Mouse (Mus musculus) left cerebral cortex, adult 2 months (tissue): Measurements from ENCODE around the gene Tnfsf10. TPM values are rescaled to one million over a fixed set of nuclear protein-coding genes. Genes with fewer than 3 reads are reported as not detected.

ENCODE experiments used
- DNase-seq, 2 experiments: peaks; one replicate each; pipeline ENCODE4 v3.0.0; 2021 to 2022; ENCODE audit warnings: low spot score in 2 of 2, mixed read lengths in 1 of 2; ENCODE audit errors: extremely low spot score in 1 of 2
- H3K27ac ChIP-seq: fragments of 200-600 bp; 2 replicates; pipeline ENCODE4 v1.8.1; 2022
- H3K4me3 ChIP-seq: fragments of 200-600 bp; 2 replicates; pipeline ENCODE4 v1.8.1; 2022
- CTCF ChIP-seq: fragments of 200-600 bp; IDR thresholded peaks from 2 replicates; pipeline ENCODE4 v1.8.1; 2022; ENCODE audit warnings: antibody characterized with exemption, mild to moderate bottlenecking, moderate library complexity
- intact Hi-C: fragments of 180-260 bp; cut with DNase I; formaldehyde crosslinking; loops from one replicate; pipeline ENCODE4 v1.15.1; 2025
- total RNA-seq, 2 experiments: library from RNA; stranded (reverse); gene quantifications; 2 replicates each; pipeline ENCODE4 v1.2.3; 2021

Gene Tnfsf10
- total RNA-seq, 2 experiments from 2014 or later = 1.3 to 2.4 TPM

DNA sequence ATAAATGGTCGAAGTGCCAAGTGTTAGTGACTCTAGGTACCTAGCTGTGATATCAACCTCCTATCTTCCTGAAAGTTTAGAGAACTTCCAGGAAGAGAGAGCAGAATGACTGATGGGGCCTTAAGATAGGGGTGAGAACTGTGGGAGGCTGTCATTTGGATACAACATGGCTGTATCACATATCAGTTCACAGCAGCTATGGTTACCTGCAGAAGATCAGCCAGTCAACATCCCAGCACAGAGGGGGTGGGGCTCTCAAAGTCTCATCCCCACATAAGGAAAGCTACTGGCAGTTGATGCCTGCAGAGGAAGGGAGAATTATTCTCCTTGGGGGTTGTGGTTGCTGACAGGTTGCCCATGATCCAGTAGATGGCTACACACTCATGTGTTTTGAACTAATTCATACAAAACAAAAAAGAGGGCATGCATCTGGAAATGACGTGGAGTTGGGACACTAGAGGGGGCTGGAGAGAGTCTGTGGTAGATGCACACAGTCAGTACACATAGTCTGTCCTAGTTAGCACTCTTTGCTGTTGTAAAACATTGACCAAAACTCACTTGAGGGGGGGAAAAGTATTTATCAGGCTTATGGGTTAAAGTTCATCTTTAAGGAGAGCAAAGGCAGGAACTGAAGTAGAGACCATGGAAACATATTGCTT lies 2.2 kb upstream of the Tnfsf10 start:
- intact Hi-C loops = no loop called here
- no peak for DNase-seq
- no peak for TF ChIP-seq CTCF
- H3K27ac ChIP-seq = no peak overlapping the region
- H3K4me3 ChIP-seq = no peak overlapping the region

DNA sequence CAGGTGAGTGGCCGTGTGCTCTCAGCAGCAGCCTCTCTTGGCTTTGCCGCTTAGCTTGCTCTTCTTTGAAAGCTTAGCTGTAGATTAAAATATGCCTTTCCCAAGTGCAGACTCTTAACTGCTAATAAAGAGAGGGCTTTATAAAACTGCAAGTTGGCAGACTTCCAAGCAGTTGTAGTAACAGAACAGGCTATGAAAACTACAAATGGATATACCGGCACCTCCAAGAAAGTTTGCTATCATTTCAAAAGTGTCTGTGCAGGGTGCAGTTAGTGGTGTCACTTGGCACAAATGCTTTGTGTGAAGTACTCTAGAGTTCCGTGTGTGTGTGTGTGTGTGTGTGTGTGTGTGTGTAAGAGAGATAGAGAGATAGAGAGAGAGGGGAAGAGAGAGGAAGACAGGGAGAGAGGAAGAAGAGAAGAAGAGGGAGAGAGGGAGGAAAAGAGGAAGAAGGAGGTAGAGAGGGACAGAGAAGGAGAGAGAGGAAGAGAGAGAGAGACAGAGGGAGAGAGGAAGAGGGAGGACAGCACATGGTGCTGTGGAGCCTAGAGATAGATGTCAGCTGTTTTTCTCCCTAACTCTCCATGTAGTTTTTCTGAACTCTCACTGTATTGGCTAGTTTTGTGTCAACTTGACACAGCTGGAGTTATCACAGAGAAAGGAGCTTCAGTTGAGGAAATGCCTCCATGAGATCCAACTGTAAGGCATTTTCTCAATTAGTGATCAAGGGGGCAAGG lies 628 bp downstream of the Tnfsf10 start:
- peak overlapping the region; percentile 36; the same call in 1 of the 2 replicates for H3K27ac ChIP-seq
- no peak for DNase-seq
- peak overlapping the region; percentile 11 for H3K4me3 ChIP-seq
- intact Hi-C loops = no loop called here
- TF ChIP-seq CTCF = no peak

DNA sequence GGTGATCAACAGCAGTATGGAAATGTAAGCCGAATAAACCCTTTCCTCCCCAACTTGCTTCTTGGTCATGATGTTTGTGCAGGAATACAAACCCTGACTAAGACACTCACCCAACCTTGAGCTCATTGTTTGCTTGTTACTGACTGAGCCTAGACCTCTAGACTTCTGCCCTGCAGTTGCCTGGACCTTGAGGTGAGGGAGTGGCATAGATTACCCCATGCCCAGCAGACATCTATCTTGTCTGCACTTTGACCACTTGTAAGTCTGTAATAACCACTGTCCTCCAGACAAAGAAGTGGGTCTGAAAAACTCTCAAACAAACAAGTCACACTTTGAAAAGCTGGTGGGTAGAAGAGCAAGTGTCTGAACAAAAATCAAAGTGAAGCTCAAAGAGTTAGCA lies 2.8 kb downstream of the Tnfsf10 start:
- TF ChIP-seq CTCF = no peak
- intact Hi-C loops = no loop called here
- H3K4me3 ChIP-seq = no peak overlapping the region
- H3K27ac ChIP-seq = no peak overlapping the region
- no peak for DNase-seq

DNA sequence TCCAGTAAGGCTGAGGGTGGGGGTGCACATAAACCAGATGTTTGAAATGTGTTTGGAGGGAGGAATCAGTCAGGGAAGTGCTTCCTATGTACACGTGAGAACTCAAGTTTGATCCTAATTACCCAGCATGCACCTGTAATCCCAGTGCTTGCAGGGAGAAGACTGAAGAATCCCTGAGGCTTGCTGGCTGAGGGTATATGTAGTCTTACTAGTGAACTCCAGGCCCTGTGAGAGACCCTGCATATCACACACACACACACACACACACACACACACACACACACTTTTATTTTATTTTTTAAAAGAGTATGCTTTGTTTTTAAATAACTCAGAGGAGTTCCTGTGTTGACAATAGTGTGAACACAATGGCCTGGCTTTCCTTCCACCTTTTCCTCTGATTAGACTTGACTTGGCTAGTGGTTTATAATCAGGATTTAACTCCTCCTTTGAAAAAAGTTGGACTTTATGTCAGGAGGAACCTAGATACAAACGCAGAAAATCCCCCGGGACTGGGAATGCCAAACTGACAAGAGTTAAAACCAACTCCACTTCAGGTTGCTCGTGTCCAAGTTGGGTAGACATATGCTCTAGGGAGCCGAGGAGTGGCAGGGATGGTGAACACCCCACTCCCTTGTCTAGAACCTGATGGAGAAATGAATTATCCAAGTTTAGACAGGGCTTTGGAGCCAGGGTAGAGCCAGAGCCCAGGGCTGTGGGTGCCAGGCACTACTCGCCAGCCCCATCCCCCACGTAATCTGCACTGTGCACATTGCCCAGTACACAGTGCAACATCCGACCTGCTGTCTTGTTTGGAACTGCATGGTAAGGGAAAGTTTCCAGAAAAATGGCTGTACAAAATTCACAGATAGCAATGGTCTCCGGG lies 4.0 kb downstream of the Tnfsf10 start:
- no peak for TF ChIP-seq CTCF
- no peak overlapping the region; the same call in 1 of the 2 replicates for H3K27ac ChIP-seq
- no peak overlapping the region for H3K4me3 ChIP-seq
- intact Hi-C loops = no loop called here
- no peak for DNase-seq

DNA sequence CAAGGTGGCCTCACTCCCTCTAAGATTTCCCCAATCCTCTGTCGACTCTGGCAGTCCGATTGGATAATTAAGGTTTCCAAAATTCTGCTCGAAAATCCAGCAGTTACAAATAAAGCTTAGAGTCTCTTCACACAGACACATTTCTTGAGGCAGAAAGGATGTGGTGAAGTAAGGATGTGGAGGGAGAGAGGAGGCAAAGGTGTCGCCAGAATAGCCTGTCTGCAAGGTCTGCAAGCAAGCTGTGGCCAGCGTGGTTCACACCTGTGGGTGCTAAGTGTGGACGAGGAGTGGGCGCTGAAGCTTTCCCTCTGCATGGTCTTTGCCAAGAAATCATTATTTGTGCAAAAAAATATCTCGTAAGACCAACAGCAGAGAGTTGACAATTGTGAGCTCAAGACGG lies 5.8 kb downstream of the Tnfsf10 start:
- no peak overlapping the region for H3K4me3 ChIP-seq
- no peak overlapping the region for H3K27ac ChIP-seq
- TF ChIP-seq CTCF = no peak
- no peak for DNase-seq
- intact Hi-C loops = no loop called here

DNA sequence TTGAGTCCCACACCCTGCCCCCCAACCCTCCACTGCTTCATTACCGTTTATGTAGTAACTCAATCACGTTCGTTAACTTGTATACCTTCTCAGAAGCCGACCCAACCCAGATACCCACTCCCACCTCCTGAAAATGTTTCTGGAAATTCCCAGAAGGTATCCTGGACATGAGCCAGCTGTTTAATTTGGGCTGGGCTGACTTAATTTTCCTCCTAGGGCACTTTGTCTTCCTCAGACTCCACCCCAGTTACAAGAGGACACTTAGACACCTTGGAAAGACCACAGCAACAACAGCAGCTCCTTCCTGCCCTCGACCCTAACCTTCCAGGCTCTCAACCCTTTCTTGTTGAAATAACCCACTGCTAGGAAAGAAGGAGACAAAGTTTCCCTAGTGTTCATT lies 6.7 kb downstream of the Tnfsf10 start:
- intact Hi-C loops = no loop called here
- Histone ChIP-seq H3K27ac (no peak overlapping the region), H3K4me3 (no peak overlapping the region)
- DNase-seq = no peak
- no peak for TF ChIP-seq CTCF

DNA sequence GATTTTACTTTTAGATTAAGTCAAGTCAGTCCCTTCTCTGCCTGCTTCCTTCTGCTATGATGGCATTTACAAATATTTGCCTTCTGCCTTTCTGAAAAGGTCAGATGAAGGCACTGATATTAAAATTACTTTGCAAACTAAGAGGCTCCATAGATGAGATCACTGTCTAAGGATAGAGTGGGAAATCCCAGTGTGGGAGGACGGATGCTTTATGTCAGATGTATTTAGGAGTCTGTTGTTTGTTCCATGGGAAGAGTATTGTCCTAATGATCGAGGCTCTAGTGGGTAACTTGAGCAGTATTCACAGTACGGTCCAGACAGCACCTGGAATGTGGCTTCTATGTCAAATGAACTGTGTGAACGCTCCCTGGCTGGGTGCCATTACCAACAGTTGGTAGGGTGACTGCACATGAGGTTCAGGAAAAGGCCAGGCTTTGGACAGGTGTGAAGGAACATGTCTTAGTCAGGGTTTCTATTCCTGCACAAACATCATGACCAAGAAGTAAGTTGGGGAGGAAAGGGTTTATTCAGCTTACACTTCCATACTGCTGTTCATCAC lies 9.9 kb downstream of the Tnfsf10 start:
- no peak for TF ChIP-seq CTCF
- intact Hi-C loops = no loop called here
- Histone ChIP-seq H3K4me3 (no peak overlapping the region), H3K27ac (no peak overlapping the region)
- DNase-seq = no peak

DNA sequence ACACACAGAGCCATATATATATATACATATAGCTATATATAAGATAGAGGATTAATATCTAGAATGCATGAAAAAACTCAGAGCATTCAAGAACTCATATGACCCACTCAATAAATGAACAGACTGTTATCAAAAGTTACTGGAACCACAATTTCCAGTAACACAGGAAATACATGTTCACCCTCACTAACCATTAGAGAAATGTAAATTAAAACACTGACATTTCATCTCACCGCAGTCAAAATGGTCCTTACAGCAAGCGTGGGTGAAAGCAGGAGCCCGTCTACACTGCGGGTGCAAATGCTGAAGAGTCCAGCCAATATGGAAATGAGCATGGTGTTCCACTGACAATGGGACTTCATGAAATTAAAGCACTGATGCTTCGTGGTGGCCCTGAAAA lies 13.9 kb downstream of the Tnfsf10 start:
- H3K4me3 ChIP-seq = no peak overlapping the region
- H3K27ac ChIP-seq = no peak overlapping the region
- TF ChIP-seq CTCF = no peak
- intact Hi-C loops = loop anchor here (10.0 kb wide), 1 partner anchor 774 kb away; no protein-coding TSS in a partner anchor
- DNase-seq = no peak

DNA sequence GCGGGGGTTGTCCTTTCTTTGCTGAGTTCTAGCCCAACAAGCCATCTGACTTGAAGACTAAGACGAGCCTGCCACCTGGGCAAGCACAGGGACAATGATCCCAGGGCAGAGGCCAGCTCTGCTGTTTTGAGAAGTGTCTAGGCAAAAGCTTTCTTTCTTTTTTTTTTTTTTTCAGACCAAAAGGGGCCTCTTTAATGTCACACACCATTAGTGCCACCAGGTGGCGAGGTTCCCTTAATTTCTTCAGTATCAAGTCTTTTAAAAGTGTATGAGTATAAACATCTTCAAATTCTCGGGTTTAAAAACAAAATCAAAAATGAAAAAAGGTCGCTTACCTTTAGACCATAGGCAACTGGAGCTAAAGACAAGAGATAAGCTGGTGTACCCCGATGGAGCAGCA lies 21.6 kb downstream of the Tnfsf10 start:
- intact Hi-C loops = loop anchor here (2.0 to 10.0 kb wide), 4 partner anchors 66 to 766 kb away; no protein-coding TSS in a partner anchor
- peak; percentile 33 to 37 for DNase-seq
- no peak overlapping the region for H3K4me3 ChIP-seq
- no peak overlapping the region for H3K27ac ChIP-seq
- peak; percentile 62 for TF ChIP-seq CTCF

DNA sequence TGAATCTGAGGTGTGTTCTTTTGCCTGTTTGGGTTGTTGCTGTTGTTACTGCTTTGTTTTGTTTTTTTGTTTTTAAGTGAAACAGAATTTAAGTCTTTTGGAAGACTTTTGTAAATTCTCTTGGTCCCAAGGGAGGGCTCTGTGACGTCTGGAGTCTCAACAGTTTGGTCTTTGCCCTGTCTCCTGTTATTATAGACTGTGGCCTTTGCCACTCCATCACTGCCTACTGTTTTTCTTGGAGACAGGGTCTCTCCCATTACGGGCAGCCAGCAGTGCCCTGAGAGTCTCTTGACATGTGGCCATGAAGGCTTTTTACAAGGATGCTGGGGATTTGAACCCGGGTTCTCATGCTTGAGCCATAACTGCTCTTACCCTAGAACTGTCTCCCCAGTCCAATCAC lies 22.1 kb downstream of the Tnfsf10 start:
- intact Hi-C loops = loop anchor here (2.0 to 10.0 kb wide), 4 partner anchors 67 to 766 kb away; no protein-coding TSS in a partner anchor
- no peak for TF ChIP-seq CTCF

DNA sequence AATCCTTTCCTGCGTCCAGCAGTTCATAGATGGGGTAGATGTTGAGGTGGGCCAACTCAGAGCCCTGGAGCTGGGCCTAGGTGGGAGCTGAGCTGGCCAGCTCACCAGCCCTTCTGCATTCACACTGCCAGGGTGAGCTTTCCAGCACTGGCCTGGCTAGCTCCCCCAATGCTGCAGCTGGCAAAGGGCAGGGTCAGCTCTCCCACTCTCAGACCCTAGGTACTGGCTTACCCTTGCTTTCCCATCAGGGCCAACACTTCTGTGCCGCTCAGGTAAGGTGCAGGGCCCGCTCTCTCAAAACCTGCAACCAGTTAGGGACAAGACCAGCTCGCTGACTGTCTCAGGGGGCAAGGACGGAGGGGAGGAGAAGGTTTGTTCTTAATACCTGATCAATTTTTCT lies 23.9 kb downstream of the Tnfsf10 start:
- intact Hi-C loops = no loop called here
- Histone ChIP-seq H3K27ac (no peak overlapping the region), H3K4me3 (no peak overlapping the region)
- DNase-seq = no peak
- no peak for TF ChIP-seq CTCF

More for the DNA sequence above, 22.1 kb downstream of the Tnfsf10 start:
- no peak overlapping the region for H3K27ac ChIP-seq
- H3K4me3 ChIP-seq = no peak overlapping the region
- no peak for DNase-seq
